Mouse (Mus musculus): ENCODE results near the gene Kif21a. TPM values are rescaled to one million over a fixed set of nuclear protein-coding genes. Genes with fewer than 3 reads are reported as not detected.

The Kif21a gene
- total and polyA plus RNA-seq, 3 experiments = not detected

DNA sequence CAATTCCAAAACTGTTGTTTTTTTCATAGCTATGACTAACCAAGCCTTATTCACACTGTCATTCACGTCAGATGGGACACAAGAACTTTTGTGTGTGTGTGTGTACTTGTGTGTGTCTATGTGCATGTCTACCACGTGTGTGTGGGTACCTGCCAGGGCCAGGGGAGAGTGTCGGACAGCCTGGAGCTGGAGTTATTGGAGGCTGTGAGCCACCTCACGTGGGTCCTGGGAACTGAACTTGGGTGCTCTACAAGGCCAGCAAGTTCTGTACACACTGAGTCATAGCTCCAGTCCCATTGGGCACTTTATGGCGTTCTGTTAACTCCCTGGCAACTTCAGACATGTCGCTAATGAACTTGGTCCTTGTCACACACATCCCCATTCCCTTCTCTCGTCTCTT is 45.0 kb downstream of the Kif21a start:
- H3K27me3 ChIP-seq (replicated peaks) = no peaks in the 10 kb centered on the region
- in situ Hi-C loops (cut with MboI; ENCODE audit: low pct_ligation_motif_present, low pct_unique_long_range_greater_than_20kb, low sequenced_read_pairs) = no loop called here
- no peaks in the 10 kb centered on the region for H3K36me3 ChIP-seq (replicated peaks in 1 of 2; ENCODE audit: control insufficient read depth in 1 of 2, insufficient read depth in 1 of 2, low read length in 1 of 2)
- dilution Hi-C loops (cut with MboI; ENCODE audit: extremely low pct_ligation_motif_present, extremely low pct_unique_long_range_greater_than_20kb, low sequenced_read_pairs) = no loop called here
- TF ChIP-seq POLR2AphosphoS2 (IDR thresholded peaks at IDR 0.05; ENCODE audit: low read depth, low read length) = no peak
- no peak for TF ChIP-seq IRF4 (IDR thresholded peaks at IDR 0.05; ENCODE audit: low read depth, low read length)
- no peak for TF ChIP-seq JUND (conservative IDR thresholded peaks at IDR 0.05; ENCODE audit: low read depth, low read length)
- TF ChIP-seq PAX5 (IDR thresholded peaks at IDR 0.05; ENCODE audit: low read length) = no peak
- no peak for TF ChIP-seq MEF2A (IDR thresholded peaks at IDR 0.05; ENCODE audit: borderline replicate concordance, low read depth, low read length)
- TF ChIP-seq ELF1 (IDR thresholded peaks at IDR 0.05; ENCODE audit: low read depth, low read length) = no peak
- no peak for TF ChIP-seq EP300 (IDR thresholded peaks at IDR 0.05; ENCODE audit: low read length)
- TF ChIP-seq MAZ (IDR thresholded peaks at IDR 0.05; ENCODE audit: low read depth, low read length) = no peak
- no peak for TF ChIP-seq USF1 (IDR thresholded peaks at IDR 0.05; ENCODE audit: low read depth, low read length)
- TF ChIP-seq CHD1 (IDR thresholded peaks at IDR 0.05; ENCODE audit: low read depth, low read length) = no peak
- no peak for TF ChIP-seq MYC (IDR thresholded peaks at IDR 0.05; ENCODE audit: low read depth, low read length)
- TF ChIP-seq CHD2 (IDR thresholded peaks at IDR 0.05; ENCODE audit: low read length) = no peak
- no peak for TF ChIP-seq NRF1 (IDR thresholded peaks at IDR 0.05; ENCODE audit: low read depth, low read length)
- no peak for TF ChIP-seq MAFK (IDR thresholded peaks at IDR 0.05; ENCODE audit: insufficient replicate concordance, low read length)
- H3K9me3 ChIP-seq (replicated peaks; ENCODE audit: low read length) = peaks cover 66% of the 10 kb centered on the region
- no peak overlapping the region for H3K4me2 ChIP-seq (ENCODE audit: insufficient read depth, low read depth, poor library complexity, severe bottlenecking)
- H3K27ac ChIP-seq (ENCODE audit: insufficient read depth, low read depth) = no peak overlapping the region
- no peak overlapping the region for H3K4me3 ChIP-seq (replicated peaks in 1 of 3; ENCODE audit: low read depth in 2 of 3, low read length in 2 of 3, poor library complexity in 1 of 3)
- no peaks in the 10 kb centered on the region for H3K79me2 ChIP-seq (replicated peaks; ENCODE audit: control insufficient read depth, extremely low read depth, insufficient read depth, poor library complexity, severe bottlenecking)
- no peak for DNase-seq (ENCODE audit: extremely low read depth)
- no peaks in the 10 kb centered on the region for H3K4me1 ChIP-seq (ENCODE audit: control insufficient read depth in 1 of 2, insufficient read depth in 2 of 2)
- H3K9ac ChIP-seq (ENCODE audit: insufficient read depth, low read depth) = no peak overlapping the region

GRCm38 (mm10) chr15:91001037-91001616 is 48.6 kb downstream of the Kif21a start:
- no peaks in the 10 kb centered on the region for H3K27me3 ChIP-seq (replicated peaks)
- TF ChIP-seq ZNF384 (IDR thresholded peaks at IDR 0.05; ENCODE audit: low read depth, low read length) (no peak), PAX5 (IDR thresholded peaks at IDR 0.05; ENCODE audit: low read length) (no peak), POLR2AphosphoS2 (IDR thresholded peaks at IDR 0.05; ENCODE audit: low read depth, low read length) (no peak), JUND (conservative IDR thresholded peaks at IDR 0.05; ENCODE audit: low read depth, low read length) (no peak), ELF1 (IDR thresholded peaks at IDR 0.05; ENCODE audit: low read depth, low read length) (no peak), ETS1 (conservative IDR thresholded peaks at IDR 0.05; ENCODE audit: low read depth, low read length) (no peak)
- H3K4me3 ChIP-seq (replicated peaks in 1 of 3; ENCODE audit: low read depth in 2 of 3, low read length in 2 of 3, poor library complexity in 1 of 3) = no peak overlapping the region
- DNase-seq (ENCODE audit: extremely low read depth) = no peak
- H3K79me2 ChIP-seq (replicated peaks; ENCODE audit: control insufficient read depth, extremely low read depth, insufficient read depth, poor library complexity, severe bottlenecking) = no peaks in the 10 kb centered on the region
- H3K4me2 ChIP-seq (ENCODE audit: insufficient read depth, low read depth, poor library complexity, severe bottlenecking) = no peak overlapping the region
- in situ Hi-C loops (cut with MboI; ENCODE audit: low pct_ligation_motif_present, low pct_unique_long_range_greater_than_20kb, low sequenced_read_pairs) (no loop called here), dilution Hi-C loops (cut with MboI; ENCODE audit: extremely low pct_ligation_motif_present, extremely low pct_unique_long_range_greater_than_20kb, low sequenced_read_pairs) (no loop called here)
- no peak overlapping the region for H3K9ac ChIP-seq (ENCODE audit: insufficient read depth, low read depth)
- H3K36me3 ChIP-seq (replicated peaks in 1 of 2; ENCODE audit: control insufficient read depth in 1 of 2, insufficient read depth in 1 of 2, low read length in 1 of 2) = no peaks in the 10 kb centered on the region
- H3K4me1 ChIP-seq (ENCODE audit: control insufficient read depth in 1 of 2, insufficient read depth in 2 of 2) = no peaks in the 10 kb centered on the region
- no peak overlapping the region for H3K27ac ChIP-seq (ENCODE audit: insufficient read depth, low read depth)
- H3K9me3 ChIP-seq (replicated peaks; ENCODE audit: low read length) = peaks cover 73% of the 10 kb centered on the region
